Mouse (Mus musculus): ENCODE data around the gene Morc3. TPM values are rescaled to one million over a fixed set of nuclear protein-coding genes. Genes with fewer than 3 reads are reported as not detected.

The Morc3 gene
- polyA plus RNA-seq (2012): 15.1 and 19.5 TPM in 2 replicates

GRCm38 (mm10) chr16:93831627-93832395 is at the start of gene Morc3:
Gene Morc3, plus strand, starts transcription at chr16:93832121.

GRCm38 (mm10) chr16:93883423-93884085 is 51.6 kb downstream of the Morc3 start, which contains the start of gene Chaf1b:
Gene Chaf1b, plus strand, starts transcription at chr16:93883901.

Other genes starting within 250 kb of the Morc3 start
- 2.3 and 2.8 TPM in 2 replicates for gene Setd4, start 228.1 kb upstream of the Morc3 start, polyA plus RNA-seq (2012)
- 57.0 and 79.2 TPM in 2 replicates for gene Cbr1, start 226.3 kb upstream of the Morc3 start, polyA plus RNA-seq (2012)
- gene Gm5678, start 204.0 kb upstream of the Morc3 start, polyA plus RNA-seq (2012): not detected in 2 replicates
- 1.3 TPM in 2 replicates for gene Cbr3, start 148.9 kb upstream of the Morc3 start, polyA plus RNA-seq (2012)
- gene Dop1b, start 120.2 kb upstream of the Morc3 start, polyA plus RNA-seq (2012): 14.0 and 19.2 TPM in 2 replicates
- gene Chaf1b, start 51.8 kb downstream of the Morc3 start, polyA plus RNA-seq (2012): 72.8 and 88.4 TPM in 2 replicates
- not detected in 2 replicates for gene Cldn14, start 176.7 kb downstream of the Morc3 start, polyA plus RNA-seq (2012)